Mouse (Mus musculus): ENCODE data around the gene Rapgef4. TPM values are rescaled to one million over a fixed set of nuclear protein-coding genes. Genes with fewer than 3 reads are reported as not detected.

Rapgef4 gene
- polyA plus RNA-seq, 1 experiment from 2014 or later = 28.4 TPM

DNA sequence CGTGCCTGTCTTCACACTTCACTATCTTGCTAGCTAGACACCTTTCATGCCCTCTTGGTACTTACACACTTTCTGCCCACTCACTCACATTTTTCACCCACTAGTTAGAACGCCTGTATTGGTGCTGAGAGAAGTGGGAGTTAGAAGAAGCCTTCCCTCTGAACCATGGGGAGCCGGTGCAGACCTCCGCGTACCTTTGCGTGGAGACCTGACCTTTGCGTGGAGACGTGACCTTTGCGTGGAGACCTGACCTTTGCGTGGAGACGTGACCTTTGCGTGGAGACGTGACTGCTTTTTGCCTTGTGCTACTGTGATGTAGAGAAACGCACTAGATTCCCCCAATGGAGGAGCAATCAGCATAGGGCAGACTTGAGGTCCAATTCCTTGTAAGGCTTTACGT is 39.7 kb downstream of the Rapgef4 start:
- Histone ChIP-seq H3K27me3 (ENCODE audit: control insufficient read depth, insufficient read depth, low read length) (no peaks in the 10 kb centered on the region), H3K36me3 (replicated peaks; ENCODE audit: control insufficient read depth, insufficient read depth) (no peaks in the 10 kb centered on the region), H3K4me1 (replicated peaks; ENCODE audit: control insufficient read depth, insufficient read depth, low read length) (no peaks in the 10 kb centered on the region), H3K4me2 (replicated peaks) (no peak overlapping the region), H3K9me3 (ENCODE audit: control insufficient read depth, low read length) (no peaks in the 10 kb centered on the region), H3K9ac (no peak overlapping the region), H3K4me3 (replicated peaks; ENCODE audit: low read length) (no peak overlapping the region), H3K27ac (no peak overlapping the region)
- DNase-seq (ENCODE audit: low spot score) (no peak), ATAC-seq (ENCODE audit: low FRiP score) (no peak)
- 92% methylated on average over 15 of the region's 15 CpGs for WGBS

GRCm38 (mm10) chr2:72021440-72021839 is 40.4 kb downstream of the Rapgef4 start:
- no peak for DNase-seq (ENCODE audit: low spot score)
- no peaks in the 10 kb centered on the region for H3K9me3 ChIP-seq (ENCODE audit: control insufficient read depth, low read length)
- no peak overlapping the region for H3K27ac ChIP-seq
- ATAC-seq (ENCODE audit: low FRiP score) = no peak
- H3K36me3 ChIP-seq (replicated peaks; ENCODE audit: control insufficient read depth, insufficient read depth) = no peaks in the 10 kb centered on the region
- no peak overlapping the region for H3K4me3 ChIP-seq (replicated peaks; ENCODE audit: low read length)
- H3K9ac ChIP-seq = no peak overlapping the region
- no peaks in the 10 kb centered on the region for H3K4me1 ChIP-seq (replicated peaks; ENCODE audit: control insufficient read depth, insufficient read depth, low read length)
- H3K4me2 ChIP-seq (replicated peaks) = no peak overlapping the region
- WGBS = 74% methylated on average over 5 of the region's 5 CpGs
- H3K27me3 ChIP-seq (ENCODE audit: control insufficient read depth, insufficient read depth, low read length) = no peaks in the 10 kb centered on the region

DNA sequence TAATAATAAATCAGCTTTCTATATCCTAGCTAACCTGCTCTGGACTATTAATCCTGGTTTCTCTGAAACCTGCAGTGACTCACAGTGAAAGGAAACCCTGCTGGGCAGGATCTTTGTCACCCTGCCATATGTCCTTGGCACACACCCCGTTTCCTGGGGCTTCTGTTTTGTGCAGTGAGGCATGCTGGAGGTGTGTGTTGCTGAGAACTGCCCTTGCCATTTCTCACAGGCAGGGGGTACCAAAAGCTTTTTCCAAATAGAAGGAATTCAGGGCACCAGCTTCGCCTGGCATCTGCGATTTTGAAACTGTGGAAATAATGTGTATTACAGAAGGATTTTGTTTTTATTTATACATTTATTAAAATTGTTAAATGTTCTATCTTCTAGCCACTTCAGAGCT is 40.8 kb downstream of the Rapgef4 start:
- ATAC-seq (ENCODE audit: low FRiP score) (no peak; the same call in 1 of the 2 replicates), DNase-seq (ENCODE audit: low spot score) (peak; percentile 57)
- no peaks in the 10 kb centered on the region for H3K36me3 ChIP-seq (replicated peaks; ENCODE audit: control insufficient read depth, insufficient read depth)
- WGBS = 47% methylated on average over 3 of the region's 3 CpGs
- H3K9ac ChIP-seq = no peak overlapping the region
- H3K9me3 ChIP-seq (ENCODE audit: control insufficient read depth, low read length) = no peaks in the 10 kb centered on the region
- no peaks in the 10 kb centered on the region for H3K27me3 ChIP-seq (ENCODE audit: control insufficient read depth, insufficient read depth, low read length)
- no peaks in the 10 kb centered on the region for H3K4me1 ChIP-seq (replicated peaks; ENCODE audit: control insufficient read depth, insufficient read depth, low read length)
- H3K4me2 ChIP-seq (replicated peaks) = no peak overlapping the region
- no peak overlapping the region for H3K27ac ChIP-seq
- no peak overlapping the region for H3K4me3 ChIP-seq (replicated peaks; ENCODE audit: low read length)

DNA sequence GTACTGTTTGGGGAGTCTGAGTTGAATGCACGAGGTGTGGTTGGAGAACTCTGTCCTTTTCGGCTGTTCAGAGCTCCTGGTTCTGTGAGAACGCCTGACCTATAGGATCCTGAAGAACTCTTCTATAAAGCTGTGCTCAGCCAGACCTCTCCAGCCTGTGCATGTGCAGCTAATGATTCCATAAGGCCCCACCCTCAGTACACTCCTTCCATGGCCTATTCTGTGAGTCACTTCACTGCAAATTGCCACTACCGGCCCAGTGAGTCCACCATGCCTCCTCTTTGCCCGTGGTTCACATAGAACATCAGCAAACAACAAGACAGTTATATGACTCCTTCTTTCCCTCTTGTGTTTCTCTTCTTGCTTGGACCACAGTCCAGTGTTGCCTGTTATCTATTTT is 42.8 kb downstream of the Rapgef4 start:
- WGBS = 94% methylated on average over 5 of the region's 5 CpGs
- Histone ChIP-seq H3K27ac (no peak overlapping the region), H3K27me3 (ENCODE audit: control insufficient read depth, insufficient read depth, low read length) (no peaks in the 10 kb centered on the region), H3K4me2 (replicated peaks) (no peak overlapping the region), H3K9me3 (ENCODE audit: control insufficient read depth, low read length) (no peaks in the 10 kb centered on the region), H3K9ac (no peak overlapping the region), H3K36me3 (replicated peaks; ENCODE audit: control insufficient read depth, insufficient read depth) (no peaks in the 10 kb centered on the region), H3K4me1 (replicated peaks; ENCODE audit: control insufficient read depth, insufficient read depth, low read length) (no peaks in the 10 kb centered on the region), H3K4me3 (replicated peaks; ENCODE audit: low read length) (no peak overlapping the region)
- ATAC-seq (ENCODE audit: low FRiP score) (no peak), DNase-seq (ENCODE audit: low spot score) (no peak)

DNA sequence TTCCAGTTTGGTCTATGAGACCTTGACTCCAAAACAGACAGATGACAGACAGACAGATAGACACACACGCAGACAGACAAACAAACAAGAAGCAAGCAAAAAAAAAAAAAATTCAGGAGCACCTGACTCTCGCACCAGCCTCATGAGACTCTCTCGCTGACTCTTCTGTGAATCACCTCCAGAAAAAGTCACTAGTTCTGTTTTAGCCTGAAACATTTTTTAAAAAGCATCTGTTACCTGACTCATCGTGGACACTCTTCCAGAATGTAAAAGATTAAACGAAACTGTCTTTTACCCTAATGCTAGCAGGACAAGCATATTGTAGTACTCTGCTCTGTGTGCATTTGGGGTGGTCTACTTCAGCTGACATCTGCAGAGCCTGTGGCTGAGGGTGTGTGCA is 44.6 kb downstream of the Rapgef4 start:
- DNase-seq (ENCODE audit: low spot score) (no peak), ATAC-seq (ENCODE audit: low FRiP score) (no peak)
- no peak overlapping the region for H3K4me3 ChIP-seq (replicated peaks; ENCODE audit: low read length)

DNA sequence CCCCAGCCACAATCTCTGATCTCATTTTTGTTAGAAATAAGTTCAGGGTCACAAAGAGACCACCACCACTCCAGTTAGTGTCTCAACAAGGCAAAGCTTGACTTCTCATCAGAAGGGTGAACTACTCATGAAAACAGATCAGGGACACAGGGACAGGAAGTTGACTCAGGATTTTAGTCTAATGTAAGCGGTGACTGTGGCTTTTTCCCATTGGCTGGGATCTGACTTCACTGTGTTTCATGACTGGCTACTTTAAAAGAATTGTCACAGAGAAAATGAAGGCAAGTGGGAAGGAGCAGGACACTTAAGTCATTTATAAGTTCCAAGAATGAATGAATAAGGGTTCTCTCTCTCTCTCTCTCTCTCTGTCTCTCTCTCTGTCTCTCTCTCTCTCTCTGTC is 45.5 kb downstream of the Rapgef4 start:
- 97% methylated on average over 1 of the region's 1 CpGs for WGBS
- DNase-seq (ENCODE audit: low spot score) = no peak

More for the DNA sequence above, 44.6 kb downstream of the Rapgef4 start:
- Histone ChIP-seq H3K27me3 (ENCODE audit: control insufficient read depth, insufficient read depth, low read length) (no peaks in the 10 kb centered on the region), H3K9me3 (ENCODE audit: control insufficient read depth, low read length) (no peaks in the 10 kb centered on the region), H3K4me1 (replicated peaks; ENCODE audit: control insufficient read depth, insufficient read depth, low read length) (no peaks in the 10 kb centered on the region), H3K36me3 (replicated peaks; ENCODE audit: control insufficient read depth, insufficient read depth) (no peaks in the 10 kb centered on the region), H3K4me2 (replicated peaks) (no peak overlapping the region), H3K27ac (no peak overlapping the region), H3K9ac (no peak overlapping the region)
- WGBS = 93% methylated on average over 5 of the region's 5 CpGs

DNA sequence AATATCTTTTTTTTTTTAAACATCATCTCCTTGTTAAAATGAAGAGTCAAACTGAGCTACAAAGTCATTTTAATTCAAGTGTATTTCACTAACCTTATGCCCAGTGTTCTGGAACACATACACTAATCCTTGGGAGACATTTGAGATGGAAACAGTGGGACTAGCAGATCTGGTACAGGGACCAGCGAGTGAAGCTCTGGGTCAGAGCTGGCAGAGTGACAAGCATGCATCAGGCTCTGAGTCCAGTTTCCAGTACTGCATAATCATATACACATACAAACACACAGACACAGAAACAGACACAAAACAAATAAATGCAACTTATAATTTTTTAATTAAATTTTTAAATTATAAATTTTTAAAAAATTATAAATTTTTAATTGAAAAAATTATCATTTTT is 48.0 kb downstream of the Rapgef4 start:
- Histone ChIP-seq H3K4me1 (replicated peaks; ENCODE audit: control insufficient read depth, insufficient read depth, low read length) (no peaks in the 10 kb centered on the region), H3K4me2 (replicated peaks) (no peak overlapping the region), H3K9ac (no peak overlapping the region), H3K27ac (no peak overlapping the region), H3K4me3 (replicated peaks; ENCODE audit: low read length) (no peak overlapping the region), H3K36me3 (replicated peaks; ENCODE audit: control insufficient read depth, insufficient read depth) (no peaks in the 10 kb centered on the region), H3K27me3 (ENCODE audit: control insufficient read depth, insufficient read depth, low read length) (no peaks in the 10 kb centered on the region), H3K9me3 (ENCODE audit: control insufficient read depth, low read length) (no peaks in the 10 kb centered on the region)
- no peak for ATAC-seq (ENCODE audit: low FRiP score)
- no peak for DNase-seq (ENCODE audit: low spot score)
- 64% methylated on average over 1 of the region's 1 CpGs for WGBS

More for the DNA sequence above, 45.5 kb downstream of the Rapgef4 start:
- no peak for ATAC-seq (ENCODE audit: low FRiP score)
- no peaks in the 10 kb centered on the region for H3K4me1 ChIP-seq (replicated peaks; ENCODE audit: control insufficient read depth, insufficient read depth, low read length)
- no peaks in the 10 kb centered on the region for H3K27me3 ChIP-seq (ENCODE audit: control insufficient read depth, insufficient read depth, low read length)
- no peaks in the 10 kb centered on the region for H3K36me3 ChIP-seq (replicated peaks; ENCODE audit: control insufficient read depth, insufficient read depth)
- H3K9ac ChIP-seq = no peak overlapping the region
- no peak overlapping the region for H3K27ac ChIP-seq
- no peak overlapping the region for H3K4me2 ChIP-seq (replicated peaks)
- H3K4me3 ChIP-seq (replicated peaks; ENCODE audit: low read length) = no peak overlapping the region
- H3K9me3 ChIP-seq (ENCODE audit: control insufficient read depth, low read length) = no peaks in the 10 kb centered on the region

- Histone ChIP-seq H3K27ac (no peak overlapping the region), H3K36me3 (replicated peaks; ENCODE audit: control insufficient read depth, insufficient read depth) (no peaks in the 10 kb centered on the region), H3K9me3 (ENCODE audit: control insufficient read depth, low read length) (no peaks in the 10 kb centered on the region), H3K9ac (no peak overlapping the region), H3K4me3 (replicated peaks; ENCODE audit: low read length) (no peak overlapping the region), H3K27me3 (ENCODE audit: control insufficient read depth, insufficient read depth, low read length) (no peaks in the 10 kb centered on the region), H3K4me2 (replicated peaks) (no peak overlapping the region), H3K4me1 (replicated peaks; ENCODE audit: control insufficient read depth, insufficient read depth, low read length) (no peaks in the 10 kb centered on the region)
- WGBS = 86% methylated on average over 5 of the region's 5 CpGs
- no peak for ATAC-seq (ENCODE audit: low FRiP score)
- DNase-seq (ENCODE audit: low spot score) = no peak
Measured at GRCm38 (mm10) chr2:72029586-72030144, 48.6 kb downstream of the Rapgef4 start.

GRCm38 (mm10) chr2:72031717-72032116 is 50.7 kb downstream of the Rapgef4 start:
- H3K36me3 ChIP-seq (replicated peaks; ENCODE audit: control insufficient read depth, insufficient read depth) = no peaks in the 10 kb centered on the region
- no peaks in the 10 kb centered on the region for H3K4me1 ChIP-seq (replicated peaks; ENCODE audit: control insufficient read depth, insufficient read depth, low read length)
- no peak for ATAC-seq (ENCODE audit: low FRiP score)
- DNase-seq (ENCODE audit: low spot score) = no peak
- no peak overlapping the region for H3K4me3 ChIP-seq (replicated peaks; ENCODE audit: low read length)
- no peaks in the 10 kb centered on the region for H3K27me3 ChIP-seq (ENCODE audit: control insufficient read depth, insufficient read depth, low read length)
- no peak overlapping the region for H3K9ac ChIP-seq
- H3K4me2 ChIP-seq (replicated peaks) = no peak overlapping the region
- no peaks in the 10 kb centered on the region for H3K9me3 ChIP-seq (ENCODE audit: control insufficient read depth, low read length)
- no peak overlapping the region for H3K27ac ChIP-seq
- 76% methylated on average over 5 of the region's 5 CpGs for WGBS

- ATAC-seq (ENCODE audit: low FRiP score) (no peak), DNase-seq (ENCODE audit: low spot score) (no peak)
- 50% methylated on average over 8 of the region's 8 CpGs for WGBS
Measured at GRCm38 (mm10) chr2:72035616-72036015, 54.6 kb downstream of the Rapgef4 start.

More at GRCm38 (mm10) chr2:72035616-72036015, 54.6 kb downstream of the Rapgef4 start:
- Histone ChIP-seq H3K27me3 (ENCODE audit: control insufficient read depth, insufficient read depth, low read length) (no peaks in the 10 kb centered on the region), H3K9me3 (ENCODE audit: control insufficient read depth, low read length) (no peaks in the 10 kb centered on the region), H3K36me3 (replicated peaks; ENCODE audit: control insufficient read depth, insufficient read depth) (no peaks in the 10 kb centered on the region), H3K4me3 (replicated peaks; ENCODE audit: low read length) (no peak overlapping the region), H3K4me1 (replicated peaks; ENCODE audit: control insufficient read depth, insufficient read depth, low read length) (peaks cover 12% of the 10 kb centered on the region), H3K4me2 (replicated peaks) (no peak overlapping the region), H3K9ac (no peak overlapping the region), H3K27ac (no peak overlapping the region)

Measured in hindbrain, embryonic 14.5 days (tissue).